Mouse (Mus musculus) lung, postnatal 10 days (tissue): ENCODE results near the gene Tulp4.

Experiments used
- DNase-seq: peaks from one replicate; pipeline ENCODE4 v3.0.0; 2021

The Tulp4 gene

GRCm38 (mm10) chr17:6125441-6125840 is 19.2 kb downstream of the Tulp4 start:
- no peak for DNase-seq

- no peak for DNase-seq
Observed at GRCm38 (mm10) chr17:6128039-6128438, 21.8 kb downstream of the Tulp4 start.

- DNase-seq = no peak
Observed at GRCm38 (mm10) chr17:6129361-6129760, 23.1 kb downstream of the Tulp4 start.

DNA sequence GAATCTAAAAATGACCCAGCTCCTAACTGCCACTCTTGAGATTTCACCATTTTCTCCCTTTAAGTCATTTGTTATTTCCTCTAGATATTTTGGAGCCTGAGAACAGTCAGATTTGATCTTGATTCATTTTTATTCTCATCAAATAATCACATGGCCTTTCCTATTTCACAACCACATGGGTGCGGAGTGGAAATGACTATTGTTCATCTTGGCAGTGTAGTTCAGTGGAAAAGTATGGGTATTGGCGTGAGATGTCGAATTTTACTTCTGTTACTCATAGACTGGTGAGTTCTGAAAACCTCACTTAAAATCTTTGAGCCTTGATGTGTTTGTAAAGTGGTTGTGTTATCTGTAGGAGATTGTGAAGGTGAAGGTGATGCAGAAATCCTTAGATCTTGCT is 24.8 kb downstream of the Tulp4 start:
- no peak for DNase-seq

GRCm38 (mm10) chr17:6140875-6141274 is 34.6 kb downstream of the Tulp4 start:
- peak; percentile 36 for DNase-seq

- DNase-seq = no peak
Observed at GRCm38 (mm10) chr17:6141344-6141743, 35.1 kb downstream of the Tulp4 start.

- no peak for DNase-seq
Observed at GRCm38 (mm10) chr17:6145244-6145643, 39.0 kb downstream of the Tulp4 start.

DNA sequence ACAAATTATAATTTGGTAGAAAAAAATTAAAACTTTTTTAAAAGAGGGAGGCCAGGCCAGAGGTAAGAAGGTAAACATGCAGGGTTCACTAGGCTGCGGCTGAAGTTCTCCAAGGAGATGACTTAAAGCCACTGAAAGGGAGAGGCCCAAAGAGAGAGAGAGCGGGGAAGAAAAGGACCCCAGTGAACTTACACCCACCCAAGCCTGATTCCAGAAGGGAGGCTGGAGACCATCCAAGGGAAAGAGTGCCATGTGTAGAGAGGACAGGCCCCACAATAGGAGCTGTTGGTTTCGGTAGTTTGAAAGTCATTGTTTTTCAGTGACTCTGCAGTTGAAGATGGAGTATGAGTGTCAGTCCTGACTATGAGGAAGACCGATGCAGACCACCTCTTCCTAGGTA is 46.7 kb downstream of the Tulp4 start:
- DNase-seq = no peak

DNA sequence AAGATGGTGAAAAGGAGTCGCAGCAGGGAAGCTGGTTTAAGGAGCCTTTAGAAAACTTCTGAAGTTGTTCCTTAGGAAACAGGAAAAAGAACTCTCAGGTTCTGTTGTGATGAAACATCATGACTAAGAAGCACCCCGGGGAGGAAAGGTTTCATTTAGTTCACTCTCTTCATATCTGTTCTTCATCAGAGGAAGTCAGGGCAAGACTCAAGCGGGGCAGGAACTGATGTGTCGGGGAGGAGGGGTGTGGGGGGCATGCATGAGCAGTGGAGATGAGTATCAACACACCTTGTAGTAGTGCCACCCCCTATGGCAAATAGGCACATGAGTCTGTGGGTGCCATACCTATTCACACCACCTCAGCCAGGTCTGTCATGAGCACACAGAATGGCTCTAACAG is 47.3 kb downstream of the Tulp4 start:
- no peak for DNase-seq

GRCm38 (mm10) chr17:6154366-6154765 is 48.1 kb downstream of the Tulp4 start:
- DNase-seq = no peak

DNA sequence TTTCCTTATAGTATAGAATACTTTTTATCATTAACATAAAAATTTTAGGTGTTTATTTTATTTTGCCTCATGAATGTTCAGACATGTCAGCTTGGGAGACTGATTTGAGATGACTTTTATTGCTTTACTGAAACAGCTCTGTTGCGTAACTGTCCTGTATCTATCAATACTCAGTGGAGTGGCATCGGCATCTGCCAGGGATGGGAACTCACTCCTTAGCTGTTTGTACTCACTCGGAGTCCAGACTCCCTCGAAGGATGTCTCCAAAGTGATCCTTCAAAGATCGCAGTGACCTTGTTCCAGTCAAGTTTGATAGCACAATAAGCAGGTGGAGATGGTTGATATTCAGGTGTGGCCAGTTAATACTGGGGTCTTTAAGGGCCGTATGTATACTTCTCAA is 54.3 kb downstream of the Tulp4 start:
- DNase-seq = no peak

- DNase-seq = no peak
Observed at GRCm38 (mm10) chr17:6161916-6162315, 55.7 kb downstream of the Tulp4 start.

DNA sequence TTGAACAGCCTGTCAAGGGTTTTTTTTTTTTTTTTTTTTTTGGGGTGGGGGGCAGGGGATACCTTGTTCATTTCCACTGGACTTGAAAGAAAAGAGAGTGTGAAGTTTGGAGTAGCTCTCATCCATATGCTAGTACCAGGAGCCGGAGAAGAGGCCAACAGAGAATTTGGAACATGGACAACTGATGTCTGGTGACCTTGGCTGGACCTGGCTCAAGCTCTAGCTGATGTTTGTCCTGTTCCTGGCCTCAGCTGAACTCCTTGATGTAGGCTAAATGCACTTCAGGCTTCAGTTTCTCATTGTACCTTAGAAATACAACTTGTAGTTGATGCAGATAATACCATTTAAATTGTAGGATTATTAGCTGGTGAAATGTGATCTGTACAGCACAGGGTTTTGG is 56.5 kb downstream of the Tulp4 start:
- DNase-seq = no peak

DNA sequence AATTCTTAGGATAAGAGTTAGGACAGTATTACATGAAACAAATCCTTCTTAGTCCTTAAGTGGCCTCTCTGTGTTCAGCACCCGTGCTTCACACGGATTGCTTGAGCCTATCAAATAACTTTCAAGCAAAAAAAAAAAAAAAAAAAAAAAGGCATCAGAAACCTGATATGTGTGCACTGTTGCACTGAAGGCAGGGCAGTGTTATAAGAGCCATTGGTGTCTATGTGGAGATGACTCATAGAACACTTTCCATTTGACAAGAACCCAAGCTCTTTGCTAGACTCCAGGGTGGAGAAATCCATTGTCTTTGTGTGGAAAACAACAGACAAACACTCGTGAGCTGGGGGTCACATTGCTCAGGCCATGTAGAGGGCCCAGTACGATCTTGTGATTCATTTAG is 58.7 kb downstream of the Tulp4 start:
- no peak for DNase-seq

- DNase-seq = peak; percentile 42
Observed at GRCm38 (mm10) chr17:6172440-6172839, 66.2 kb downstream of the Tulp4 start.

- DNase-seq = peak; percentile 74
Observed at GRCm38 (mm10) chr17:6172926-6173690, 66.9 kb downstream of the Tulp4 start.

- DNase-seq = no peak
Observed at GRCm38 (mm10) chr17:6174574-6174973, 68.3 kb downstream of the Tulp4 start.

DNA sequence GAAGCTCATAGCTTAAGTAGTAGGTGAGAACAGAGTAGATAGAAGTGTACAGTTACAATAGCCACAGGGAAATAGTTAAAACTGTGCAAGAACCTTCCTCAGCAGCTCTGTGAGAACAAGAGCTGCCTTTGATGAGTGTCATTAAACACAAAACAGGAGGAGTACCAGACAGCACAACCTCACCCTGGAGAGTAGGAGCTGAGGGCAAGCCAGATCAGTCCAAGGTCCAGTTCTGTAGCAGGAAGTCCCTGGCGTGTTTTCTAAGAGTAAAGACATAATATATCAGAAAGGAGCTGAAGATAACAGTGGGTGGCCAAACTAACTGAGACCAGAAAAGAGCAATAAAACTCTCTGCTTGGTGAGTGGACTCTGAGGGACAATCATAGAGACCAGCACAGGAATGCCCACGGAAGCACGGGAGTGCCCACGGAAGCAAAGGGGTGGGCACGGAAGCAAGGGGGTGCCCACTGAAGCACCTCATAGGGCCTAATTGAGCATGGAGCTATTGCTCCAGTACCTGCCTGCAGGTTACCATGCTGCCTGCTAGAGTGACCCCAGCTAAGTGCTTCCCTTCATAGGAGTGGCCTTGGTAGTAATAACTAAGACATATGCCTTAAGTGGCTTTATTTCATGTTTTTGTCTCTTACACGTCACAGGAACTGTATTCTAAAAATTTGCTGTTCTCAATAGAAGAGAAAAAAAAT is 72.5 kb downstream of the Tulp4 start:
- no peak for DNase-seq

- DNase-seq = no peak
Observed at GRCm38 (mm10) chr17:6179389-6179788, 73.2 kb downstream of the Tulp4 start.

DNA sequence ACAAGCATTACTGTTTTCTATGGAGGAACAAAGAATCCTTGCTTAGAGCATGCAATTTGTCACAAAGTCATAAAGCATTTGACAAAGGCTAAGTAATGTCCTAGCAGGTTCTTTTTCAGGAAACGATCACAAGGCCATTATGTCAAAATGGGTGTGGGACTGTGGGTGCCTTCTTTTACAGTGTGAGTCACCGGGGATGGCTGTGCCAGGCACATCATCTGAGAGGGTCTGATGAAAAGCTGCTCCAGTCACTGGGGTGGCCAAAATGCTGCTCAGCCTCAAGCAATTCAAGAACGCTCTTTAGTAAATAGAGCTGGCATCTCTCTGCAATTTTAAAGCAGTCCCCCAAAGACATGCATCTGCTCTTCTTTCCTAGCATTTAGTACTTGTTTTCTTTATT is 74.2 kb downstream of the Tulp4 start:
- DNase-seq = peak; percentile 12

GRCm38 (mm10) chr17:6182715-6183114 is 76.5 kb downstream of the Tulp4 start:
- DNase-seq = peak; percentile 46

- DNase-seq = no peak
Observed at GRCm38 (mm10) chr17:6186651-6187050, 80.4 kb downstream of the Tulp4 start.

- DNase-seq = no peak
Observed at GRCm38 (mm10) chr17:6187183-6187582, 80.9 kb downstream of the Tulp4 start.

DNA sequence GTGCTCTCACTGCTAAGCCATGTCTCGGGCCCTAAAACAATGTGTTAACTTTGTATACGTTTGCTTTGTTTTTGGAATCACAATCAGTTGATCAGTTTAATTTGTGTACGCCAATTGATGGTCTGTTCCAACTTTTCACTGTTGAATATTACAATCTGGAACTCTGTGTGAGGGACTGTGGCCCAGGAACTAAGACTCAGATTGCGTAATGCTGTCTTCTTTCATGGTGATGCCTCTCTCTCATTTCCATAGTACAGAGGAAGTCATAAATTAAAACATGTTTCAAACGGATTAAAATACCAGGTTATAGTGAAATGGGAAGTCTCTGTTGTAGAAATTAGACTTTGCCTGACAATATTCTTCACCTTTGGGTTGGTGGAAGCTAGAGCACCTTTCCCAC is 83.0 kb downstream of the Tulp4 start:
- no peak for DNase-seq

GRCm38 (mm10) chr17:6192275-6192674 is 86.0 kb downstream of the Tulp4 start:
- DNase-seq = no peak
